Mouse (Mus musculus) mesoderm, embryonic 11.5 days (tissue): ENCODE measurements at regions not wholly inside any gene's neighbourhood (a gene's known extent, or its start where the extent isn't known, plus 50 kb on each side); places are given as distances from the start of the nearest gene placed in this dataset.
A peak's percentile ranks its signal among the peaks of the same experiment; 100 is the strongest.
"Not testable (repeated sequence)": the region's sequence is repeated elsewhere in the genome, so short reads cannot be mapped to it uniquely, and the experiment has no call there.

Source experiments
- DNase-seq: peaks from one replicate; pipeline ENCODE4 v3.0.0-alpha.2; 2012; ENCODE audit warnings: low read depth, low spot score

DNA sequence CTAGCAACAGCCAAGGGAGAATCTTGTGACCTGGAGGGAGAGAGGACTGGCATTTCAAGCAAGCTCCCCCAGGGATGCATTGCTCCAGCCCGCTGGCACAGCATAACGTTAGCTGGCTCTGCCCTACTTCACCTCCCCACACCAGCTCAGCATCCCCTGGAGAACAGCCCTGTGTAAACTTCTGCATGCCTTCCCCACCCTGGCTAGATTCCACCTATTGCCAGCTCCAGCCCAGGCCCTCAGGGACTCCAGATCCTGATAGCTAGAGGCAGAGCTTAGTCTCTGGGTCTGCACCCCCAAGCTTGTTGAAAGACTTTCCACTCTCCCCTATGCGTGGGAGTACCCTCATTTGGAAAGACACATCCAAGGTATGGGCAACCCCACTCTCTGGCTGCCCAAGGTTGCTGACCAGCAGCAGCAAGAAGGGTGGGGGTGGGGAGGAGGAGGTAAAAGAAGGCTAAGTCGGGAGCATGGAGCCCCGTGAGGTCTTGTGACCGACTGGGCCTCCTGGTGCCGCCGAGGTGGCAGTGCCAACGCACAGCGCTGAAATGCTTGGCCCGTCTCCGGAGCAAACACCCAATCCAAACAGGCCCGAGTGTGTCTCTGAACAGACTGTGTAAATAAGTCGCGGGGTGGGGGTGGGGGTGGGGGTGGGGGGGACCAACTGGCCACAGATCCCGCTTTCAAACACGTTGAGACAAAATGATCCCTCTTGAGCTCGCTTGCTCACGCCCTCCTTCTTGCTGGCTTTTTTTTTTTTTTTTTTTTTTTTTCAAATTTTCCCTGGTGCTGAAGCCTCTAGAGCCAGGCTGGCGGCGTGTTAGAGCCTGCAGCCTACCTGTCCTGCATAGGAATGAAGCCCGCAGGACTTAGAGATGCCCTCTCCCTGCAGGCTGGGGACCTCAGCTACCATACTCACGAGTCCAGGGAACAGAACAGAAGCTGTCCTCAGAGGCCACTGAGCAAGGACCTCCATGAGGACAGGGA is 350.3 kb downstream of the Sox9 start:
- no peak for DNase-seq

DNA sequence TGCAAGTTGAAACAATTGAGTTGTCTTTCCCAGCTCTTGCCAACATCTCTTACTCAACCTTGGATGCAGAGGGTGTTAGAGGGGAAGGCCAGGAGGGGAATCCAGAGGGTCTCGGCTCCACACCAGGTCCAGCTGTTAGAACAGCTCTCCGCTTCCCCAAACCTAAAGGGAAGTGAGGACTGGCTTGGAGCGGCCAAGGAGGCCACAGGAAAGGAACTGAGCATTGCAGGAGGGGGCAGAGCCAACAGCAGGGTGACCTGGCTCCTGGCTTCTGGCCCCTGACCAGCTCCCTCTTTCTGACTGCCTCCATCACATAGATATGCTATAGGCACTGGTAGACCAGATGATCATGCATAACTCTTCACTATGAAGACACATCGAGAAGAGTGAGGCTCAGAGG is 351.4 kb downstream of the Sox9 start:
- DNase-seq, result no peak

DNA sequence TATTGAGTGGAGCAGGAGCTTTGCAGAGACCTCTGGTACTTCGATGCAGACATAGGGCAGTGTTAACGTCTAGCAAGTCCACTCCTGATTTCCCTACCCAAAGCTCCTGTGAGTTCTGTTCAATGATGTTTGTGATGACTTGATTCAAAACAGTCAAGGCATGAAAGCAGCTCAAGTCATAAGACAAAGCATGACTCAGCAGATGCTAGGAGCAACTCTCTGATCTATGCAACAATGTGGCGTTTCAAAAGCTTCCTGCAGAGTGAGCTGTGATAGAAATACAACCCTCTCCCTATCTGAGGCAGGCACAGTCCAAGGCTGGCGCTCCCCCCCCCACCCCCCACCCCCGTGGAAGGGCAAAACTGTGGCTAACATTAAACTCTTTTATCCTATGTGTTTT is 353.2 kb downstream of the Sox9 start:
- no peak for DNase-seq

DNA sequence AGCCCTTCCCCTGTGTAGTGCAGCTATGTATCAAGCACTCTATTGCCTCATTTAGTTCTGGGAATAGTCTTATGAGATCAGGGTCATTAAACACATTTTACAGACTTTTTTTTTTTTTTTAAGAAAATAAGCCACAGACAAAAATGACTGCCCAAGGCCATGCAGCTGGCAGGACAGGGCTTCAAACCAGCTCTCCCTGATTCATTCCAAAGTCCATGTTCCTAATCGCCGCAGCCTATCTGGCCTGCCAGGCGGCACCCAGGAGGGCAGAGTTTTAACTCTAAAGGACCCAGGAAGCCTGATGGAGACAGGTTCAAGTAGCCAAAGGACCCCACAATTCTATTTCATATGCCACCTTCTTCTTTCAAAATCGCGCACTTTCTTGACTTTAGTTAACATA is 356.4 kb downstream of the Sox9 start:
- no peak for DNase-seq

DNA sequence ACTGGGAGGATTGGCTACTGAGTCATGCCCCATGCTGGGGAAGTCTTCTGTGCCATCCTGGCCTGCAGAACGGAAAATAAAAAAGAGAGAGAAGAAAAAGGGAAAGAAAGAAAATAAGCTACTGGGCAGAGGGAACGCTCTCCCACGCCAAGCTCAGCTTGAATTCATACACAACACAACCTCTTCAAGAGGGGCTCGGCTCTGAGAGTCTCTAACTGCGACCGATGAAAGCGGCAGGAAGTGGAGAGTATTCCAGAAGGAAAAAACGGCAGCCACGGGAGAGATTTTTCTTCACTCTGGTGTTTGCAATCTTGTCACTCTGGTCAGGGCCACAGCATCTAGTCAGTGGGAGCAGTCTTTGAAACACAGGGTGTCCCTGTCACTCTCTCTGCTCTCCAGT is 358.6 kb downstream of the Sox9 start:
- no peak for DNase-seq

DNA sequence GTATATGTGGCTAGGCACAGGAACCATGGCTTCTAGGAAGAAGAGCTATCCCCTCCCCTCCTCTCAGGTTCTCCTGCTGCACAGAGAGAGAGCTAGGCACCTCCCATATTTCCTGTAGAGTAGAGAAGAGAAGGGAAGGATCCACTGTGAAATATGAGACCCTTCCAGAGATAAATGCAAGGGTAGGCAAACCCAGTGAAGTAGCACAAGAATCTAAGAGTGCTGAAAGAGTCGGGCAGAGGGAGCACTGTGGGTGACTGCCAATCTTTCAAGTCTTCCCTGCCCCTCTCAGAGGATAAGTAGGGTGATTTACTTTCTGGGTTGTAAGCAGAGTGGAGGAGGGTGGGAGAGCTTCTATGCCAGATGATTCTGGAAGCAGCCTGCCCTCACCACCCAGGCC is 360.8 kb downstream of the Sox9 start:
- no peak for DNase-seq

DNA sequence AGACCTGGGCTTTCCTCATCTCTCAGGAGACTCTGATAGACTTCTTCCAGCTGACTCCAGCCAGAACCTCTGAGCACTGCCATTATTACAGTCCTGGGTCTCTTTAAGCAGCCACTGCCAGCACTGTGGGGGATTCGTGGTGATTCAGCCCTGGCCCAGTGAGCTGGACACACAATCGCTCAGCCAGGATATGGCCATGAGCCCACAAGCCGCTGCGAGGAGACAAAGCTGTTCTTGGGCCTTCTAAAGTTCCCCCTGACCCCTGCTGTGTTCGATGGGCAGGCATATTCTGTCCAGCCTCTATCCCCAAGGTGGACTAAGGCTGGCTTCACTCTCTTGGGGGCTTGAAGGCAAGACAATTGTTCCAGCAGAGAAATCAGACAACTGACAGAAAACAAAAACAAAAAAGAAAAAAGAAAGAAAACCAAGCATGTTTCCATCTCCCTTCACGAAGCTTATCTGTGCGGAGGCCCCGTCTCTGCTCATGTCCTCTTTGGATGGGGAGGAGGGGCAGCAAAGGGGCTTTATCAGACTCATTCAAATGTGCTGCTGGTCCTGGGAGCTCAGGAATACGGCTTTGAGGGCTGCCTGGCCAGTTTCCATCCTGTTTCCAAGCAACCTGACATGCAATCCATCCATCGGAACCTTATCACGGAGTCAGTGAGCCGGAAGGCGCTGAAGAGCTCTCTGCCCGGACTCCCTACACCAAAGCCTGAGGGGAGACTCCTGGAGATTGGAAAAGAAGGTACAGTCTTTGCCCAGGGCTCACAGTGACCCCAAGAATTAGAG is 362.0 kb downstream of the Sox9 start:
- peak; percentile 55 for DNase-seq

DNA sequence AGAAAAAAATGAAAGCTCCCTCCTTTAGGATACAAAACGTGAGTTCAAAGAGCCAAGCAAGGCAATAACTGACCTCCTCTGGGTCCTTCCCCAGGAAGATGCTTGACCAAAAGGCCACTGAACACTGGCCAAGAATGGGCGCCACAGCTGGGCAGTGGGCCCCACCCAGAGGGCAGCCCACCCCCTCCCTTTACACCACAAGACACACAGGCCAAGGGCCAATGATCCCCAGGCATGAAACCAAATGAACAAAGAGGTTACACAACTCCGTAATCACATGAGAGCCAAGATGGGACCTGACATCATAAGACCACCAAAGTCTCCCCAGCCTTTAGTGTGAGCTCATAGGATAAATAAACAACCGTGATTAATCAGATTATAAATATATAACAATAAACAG is 363.7 kb downstream of the Sox9 start:
- no peak for DNase-seq

DNA sequence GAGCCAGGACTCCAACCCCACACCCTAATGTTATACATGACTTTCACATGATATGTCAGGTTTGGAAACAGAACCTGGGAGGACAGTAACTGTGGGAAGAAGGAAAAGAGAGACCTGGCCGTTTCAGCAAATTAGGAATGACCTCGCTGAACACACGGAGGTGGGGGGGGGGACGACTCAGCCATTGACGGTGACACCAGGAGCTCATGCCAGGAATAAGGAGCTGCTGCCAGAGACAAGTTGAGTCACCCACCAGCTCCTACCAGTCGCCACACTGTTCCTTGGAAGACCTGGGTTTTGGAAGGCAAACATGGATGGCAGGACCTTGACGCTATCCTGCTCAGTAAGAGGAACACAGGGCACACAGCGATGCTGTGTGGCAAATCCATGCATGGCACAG is 364.7 kb downstream of the Sox9 start:
- no peak for DNase-seq

DNA sequence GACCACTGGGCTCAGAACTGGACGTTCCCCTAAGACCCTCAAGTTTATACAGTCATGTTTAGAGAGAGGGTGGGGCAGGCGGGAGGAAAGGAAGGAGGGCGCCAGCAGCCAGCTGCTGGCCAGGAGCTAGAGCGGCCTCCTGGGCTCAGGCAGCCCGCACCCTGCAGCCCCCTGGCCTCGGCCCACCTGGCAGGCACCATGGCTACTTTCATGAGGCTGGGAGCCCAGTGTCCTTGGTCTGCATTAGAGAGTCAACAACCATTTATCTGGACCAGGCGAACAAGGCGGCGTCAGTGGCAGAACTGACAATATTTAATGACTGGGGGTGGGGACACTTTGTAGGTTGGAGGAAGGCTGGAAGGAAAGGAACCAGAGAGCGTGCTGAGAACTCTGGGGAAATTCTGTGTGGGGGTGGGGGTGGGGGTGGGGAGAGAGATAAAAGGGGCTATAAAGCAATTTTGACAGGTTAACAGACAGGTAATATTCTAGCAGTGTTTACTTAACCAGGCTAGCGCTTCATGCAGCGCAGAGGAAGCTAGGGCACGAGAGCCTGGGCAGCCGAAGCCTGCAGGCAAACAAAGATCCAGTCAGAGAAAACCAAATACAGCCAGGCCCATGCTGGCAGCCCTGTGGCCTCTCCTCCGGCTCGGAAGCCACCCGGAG is 365.6 kb downstream of the Sox9 start:
- DNase-seq, result no peak

DNA sequence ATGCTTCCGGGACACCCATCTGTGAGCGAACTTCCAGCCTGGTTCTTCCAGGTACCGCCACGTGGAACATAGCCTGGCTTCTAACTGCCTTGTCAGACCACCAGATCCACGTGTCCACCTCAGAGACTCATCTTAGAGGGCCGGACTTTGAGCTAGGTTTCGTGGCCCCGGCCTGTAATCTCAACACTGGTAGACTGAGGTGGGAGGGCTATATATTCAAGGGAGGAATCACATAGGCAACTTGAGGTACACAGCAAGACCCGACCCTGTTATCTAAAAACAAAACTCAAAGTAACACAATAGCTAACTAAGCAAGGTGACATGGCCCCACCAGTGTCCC is 366.1 kb downstream of the Sox9 start:
- no peak for DNase-seq

DNA sequence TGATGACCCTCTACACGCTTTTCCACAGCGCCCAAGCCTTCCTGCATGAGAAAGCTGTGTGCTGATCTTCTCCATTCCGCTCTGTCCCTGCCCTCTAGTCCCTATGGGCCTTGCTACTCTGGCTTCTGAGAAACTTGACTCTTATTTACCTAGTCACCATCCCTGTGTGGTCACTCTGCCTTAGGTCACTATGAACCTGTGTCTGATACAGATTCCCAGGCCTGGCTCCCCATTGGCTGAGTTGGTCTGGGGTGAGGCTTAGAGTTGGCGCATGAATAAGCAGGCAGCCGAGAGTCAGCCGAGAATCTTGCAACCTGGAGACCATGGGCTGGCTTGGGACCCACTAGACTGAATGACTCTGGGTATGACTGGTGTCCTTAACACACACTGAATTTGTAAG is 373.5 kb downstream of the Sox9 start:
- no peak for DNase-seq

DNA sequence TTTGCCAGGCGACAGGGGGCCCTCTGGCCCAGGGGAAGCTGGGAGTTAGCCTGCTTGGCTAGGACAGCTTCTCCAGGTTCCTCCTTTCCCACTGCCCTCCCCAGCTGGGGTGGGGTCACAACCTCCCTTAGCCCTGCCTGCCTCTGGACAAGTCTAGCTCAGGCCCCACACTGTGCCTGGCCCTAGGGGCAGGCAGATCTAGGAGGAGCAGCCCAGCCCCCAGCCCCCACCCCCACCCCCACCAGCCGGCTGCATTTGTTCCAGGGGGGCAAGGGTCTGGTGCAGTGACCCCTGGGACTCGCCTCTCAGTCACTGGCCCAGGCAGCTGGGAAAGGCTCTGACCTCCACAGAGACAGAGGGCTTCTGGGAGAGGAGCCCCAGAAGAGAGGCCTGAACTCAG is 381.9 kb downstream of the Sox9 start:
- DNase-seq, result peak; percentile 28

DNA sequence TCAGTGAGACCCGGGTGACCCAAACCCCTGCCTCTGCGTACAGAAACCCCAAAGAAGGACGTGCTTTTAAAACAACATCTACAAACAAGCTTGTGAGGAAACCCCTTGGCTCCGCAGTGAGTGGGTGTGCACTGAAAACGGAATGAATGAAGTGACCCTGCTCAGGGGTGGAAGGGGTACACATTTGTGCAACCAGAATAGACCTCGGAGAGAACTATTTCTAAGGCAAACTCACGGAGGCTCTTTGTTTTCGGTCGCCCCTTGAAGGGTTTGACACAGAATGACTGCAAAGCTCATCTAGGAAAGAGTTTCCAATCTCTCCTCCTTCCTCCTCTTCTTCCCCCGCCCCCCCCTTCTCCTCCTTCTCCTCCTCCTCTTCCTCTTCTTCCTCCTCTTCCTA is 382.5 kb downstream of the Sox9 start:
- no peak for DNase-seq

DNA sequence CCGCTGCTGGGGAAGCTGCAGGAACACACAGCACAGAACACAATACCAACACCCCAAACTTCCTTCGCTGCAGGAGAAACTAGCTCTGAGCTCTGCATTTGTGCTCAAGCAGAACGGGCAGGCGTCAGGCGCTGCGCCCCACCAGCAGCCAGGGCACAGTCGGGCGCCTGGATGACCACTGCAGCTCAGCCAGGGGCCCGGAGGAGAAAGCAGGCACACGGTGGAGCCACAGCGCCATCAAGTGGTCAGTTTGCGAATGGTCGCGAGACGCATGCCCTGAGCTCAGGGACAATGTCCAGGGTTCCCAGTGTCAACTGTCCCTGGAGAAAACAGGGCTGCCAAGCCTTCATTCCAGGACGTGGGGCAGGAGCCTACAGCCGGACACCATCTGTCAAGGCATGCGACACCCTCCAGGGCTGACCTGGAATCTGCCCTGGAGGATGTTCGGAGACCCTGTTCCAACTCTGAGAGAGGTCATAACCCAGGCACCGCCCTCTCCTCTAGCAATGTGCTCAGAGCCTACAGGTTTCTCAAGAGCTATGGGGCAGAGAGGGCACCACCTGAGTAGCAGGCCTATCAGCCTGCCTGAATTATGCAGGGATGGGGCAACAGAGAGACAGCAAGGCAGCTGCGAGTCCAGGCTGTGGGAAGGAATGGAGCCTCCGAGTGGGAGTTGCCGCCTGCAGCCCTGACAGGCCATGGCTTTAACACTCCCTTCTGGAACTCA is 383.2 kb downstream of the Sox9 start:
- DNase-seq, result peak; percentile 91

DNA sequence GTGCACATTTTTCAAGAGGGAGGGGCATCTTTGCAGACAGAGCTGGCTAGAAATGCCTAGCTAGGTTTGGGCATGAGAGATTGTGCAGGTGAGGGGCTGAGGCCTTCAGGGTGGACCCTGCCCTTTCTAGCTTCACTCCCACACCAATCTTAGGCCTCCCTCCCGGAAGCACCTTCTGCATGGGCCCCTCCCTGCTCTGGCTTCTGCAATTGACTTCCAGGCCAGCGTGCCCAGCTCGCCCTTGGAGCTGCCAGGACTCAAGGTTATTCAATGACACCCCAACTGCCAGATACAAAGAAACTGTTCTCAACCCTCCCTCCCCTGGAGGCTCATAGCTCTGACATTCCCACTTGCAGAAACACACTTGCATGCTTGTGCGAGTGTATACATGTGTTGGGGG is 384.5 kb downstream of the Sox9 start:
- DNase-seq, result no peak

DNA sequence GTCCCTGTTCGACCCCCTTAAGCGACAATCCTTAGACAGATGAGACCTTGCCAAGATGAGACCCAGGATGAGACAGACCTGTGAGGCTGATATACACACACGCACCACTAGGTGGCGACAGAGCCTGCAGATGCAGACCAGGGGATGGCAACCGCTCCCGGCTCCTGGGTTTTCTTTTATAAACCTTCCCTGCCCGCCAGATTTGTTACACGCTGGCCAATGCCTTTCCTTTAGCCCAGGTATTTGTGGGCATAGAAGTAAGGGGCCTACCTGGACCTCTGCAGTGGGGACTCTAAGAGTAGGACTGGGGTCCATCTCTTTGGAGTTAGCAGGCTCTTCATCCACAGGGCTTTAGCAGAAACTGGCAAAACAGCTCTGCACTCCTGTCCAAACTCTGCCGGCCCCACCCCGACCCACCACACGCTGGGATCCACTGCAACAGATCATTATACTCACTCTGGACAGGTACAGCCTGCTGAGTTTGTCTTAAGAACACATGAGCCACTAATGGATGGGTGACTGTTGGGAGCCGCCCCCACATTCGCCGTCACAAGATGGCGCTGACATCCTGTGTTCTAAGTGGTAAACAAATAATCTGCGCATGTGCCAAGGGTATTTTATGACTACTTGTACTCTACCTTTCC is 390.6 kb downstream of the Sox9 start:
- peak; percentile 76 for DNase-seq

DNA sequence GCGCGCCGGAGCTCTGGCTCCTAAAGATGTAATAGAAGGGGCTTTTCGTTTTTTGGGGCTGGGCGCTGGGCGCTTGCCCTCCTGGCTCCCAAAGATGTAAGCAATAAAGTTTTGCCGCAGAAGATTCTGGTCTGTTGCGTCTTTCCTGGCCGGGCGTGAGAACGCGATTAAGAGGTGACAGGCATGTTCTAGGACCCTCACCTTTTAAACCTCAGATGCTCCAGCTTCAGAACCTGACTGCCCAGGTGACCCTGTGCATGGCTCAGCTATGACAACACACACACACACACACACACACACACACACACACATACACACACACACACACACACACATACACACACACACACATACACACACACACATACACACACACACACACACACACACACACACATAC is 391.3 kb downstream of the Sox9 start:
- not testable (repeated sequence) for DNase-seq

DNA sequence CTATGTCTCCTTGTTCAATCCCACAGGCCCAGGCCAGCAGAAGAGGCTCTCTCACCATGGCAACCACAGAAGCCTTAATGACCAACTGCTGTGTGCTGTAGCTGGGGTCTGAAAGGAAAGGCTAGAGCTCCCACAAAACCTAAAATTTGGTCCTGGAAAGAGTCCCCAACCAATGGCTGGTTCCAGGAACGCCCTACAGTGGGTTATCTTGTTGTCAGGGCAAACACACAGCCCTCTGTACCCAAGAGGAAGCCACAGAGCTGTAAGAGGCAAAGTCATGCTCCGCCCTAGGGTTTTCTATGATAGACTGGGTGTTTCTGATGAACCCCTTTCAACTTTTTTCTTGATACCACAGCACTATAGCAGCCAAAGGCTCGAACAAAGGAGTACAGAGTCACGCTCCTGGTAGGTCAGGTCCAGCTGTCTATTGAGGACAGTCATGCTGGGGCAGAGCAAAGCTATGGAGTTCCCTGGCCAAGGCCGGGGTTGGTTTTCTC is 392.0 kb downstream of the Sox9 start:
- peak; percentile 47 for DNase-seq

DNA sequence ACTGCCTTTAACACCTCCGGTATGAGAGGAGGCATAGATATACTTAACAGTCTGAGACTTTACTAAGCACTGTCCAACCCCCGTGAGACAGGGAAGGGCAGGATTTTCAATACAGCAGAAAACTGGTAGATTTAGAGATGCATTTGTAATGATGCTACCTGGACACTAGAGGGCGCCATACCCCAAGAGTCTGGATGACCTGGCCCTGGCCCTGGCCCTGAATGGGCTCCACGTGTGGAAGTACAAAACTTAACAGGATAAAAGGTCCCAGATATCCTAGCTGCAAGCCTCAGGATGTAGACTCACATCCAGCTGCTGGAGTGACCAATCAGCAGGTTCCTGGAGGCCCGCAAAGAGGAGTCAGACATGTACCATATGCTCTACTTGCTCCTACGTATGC is 393.3 kb downstream of the Sox9 start:
- DNase-seq, result peak; percentile 34

DNA sequence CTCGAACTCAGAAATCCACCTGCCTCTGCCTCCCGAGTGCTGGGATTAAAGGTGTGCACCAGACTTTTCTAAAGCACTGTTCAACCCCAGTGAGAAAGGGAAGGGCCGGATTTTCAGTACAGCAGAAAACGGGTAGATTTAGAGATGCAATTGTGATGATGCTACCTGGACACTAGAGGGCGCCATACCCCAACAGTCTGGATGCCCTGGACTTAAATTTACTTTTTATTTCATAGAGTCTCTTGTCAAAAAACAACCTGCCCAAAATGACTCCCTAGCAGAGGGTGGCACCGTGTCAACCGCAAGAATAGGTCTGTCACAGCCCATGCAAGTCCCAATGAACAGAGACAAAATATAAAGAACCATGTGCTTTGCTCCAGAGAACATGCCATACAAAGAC is 394.2 kb downstream of the Sox9 start:
- DNase-seq, result peak; percentile 41
